Mouse (Mus musculus): ENCODE results near the gene Crhbp.

- TF ChIP-seq POLR2A (IDR thresholded peaks at IDR 0.05; ENCODE audit: insufficient read depth, low read depth, low read length) (no peak), CTCF (IDR thresholded peaks at IDR 0.05) (no peak), EP300 (IDR thresholded peaks at IDR 0.05; ENCODE audit: insufficient read depth, low read depth, low read length) (no peak)
These were observed 62.3 kb downstream of the Crhbp start for GRCm38 (mm10) chr13:95382418-95382817.

Data from heart, adult 2 months (tissue).